Mouse (Mus musculus) embryonic facial prominence, embryonic 11.5 days (tissue): ENCODE data around the gene Il17rb. TPM values are rescaled to one million over a fixed set of nuclear protein-coding genes. Genes with fewer than 3 reads are reported as not detected.
A peak's percentile ranks its signal among the peaks of the same experiment; 100 is the strongest.

Experiments
- ATAC-seq: fragments of 200-750 bp; cut with Nextera tagmentation; replicated peaks from 2 replicates; pipeline ENCODE4 v1.8.0; 2017; ENCODE audit warnings: low read depth; ENCODE audit not compliant: insufficient number of reproducible peaks, low FRiP score, low TSS enrichment
- DNase-seq: peaks from one replicate; pipeline ENCODE4 v3.0.0-alpha.2; 2015; ENCODE audit warnings: low spot score
- H3K27ac ChIP-seq: fragments of 300-500 bp; sonication (generic); replicated peaks from 2 replicates; pipeline ENCODE4 v1.5.1; 2014; ENCODE audit warnings: mild to moderate bottlenecking, low read depth, low read length, control low read depth
- H3K27me3 ChIP-seq: fragments of 300-500 bp; sonication (generic); 2 replicates; pipeline ENCODE4 v1.6.1; 2014; ENCODE audit warnings: mild to moderate bottlenecking, low read length, moderate library complexity, mixed read lengths; ENCODE audit not compliant: control insufficient read depth, insufficient read depth
- H3K36me3 ChIP-seq: fragments of 300-500 bp; sonication (generic); replicated peaks from 2 replicates; pipeline ENCODE4 v1.6.1; 2014; ENCODE audit warnings: low read depth, mild to moderate bottlenecking, low read length, moderate library complexity, mixed read lengths; ENCODE audit not compliant: control insufficient read depth, insufficient read depth
- H3K4me1 ChIP-seq: fragments of 300-500 bp; sonication (generic); 2 replicates; pipeline ENCODE4 v1.6.1; 2014; ENCODE audit warnings: low read length, mixed read lengths; ENCODE audit not compliant: control insufficient read depth, insufficient read depth
- H3K4me2 ChIP-seq: fragments of 300-500 bp; sonication (generic); 2 replicates; pipeline ENCODE4 v1.6.1; 2014; ENCODE audit warnings: low read depth, mild to moderate bottlenecking, control low read depth, low read length, moderate library complexity
- H3K4me3 ChIP-seq: fragments of 300-500 bp; sonication (generic); 2 replicates; pipeline ENCODE4 v1.5.1; 2014; ENCODE audit warnings: low read depth, low read length, control low read depth
- H3K9ac ChIP-seq: fragments of 300-500 bp; sonication (generic); replicated peaks from 2 replicates; pipeline ENCODE4 v1.6.1; 2014; ENCODE audit warnings: mild to moderate bottlenecking, control low read depth, low read length
- H3K9me3 ChIP-seq: fragments of 300-500 bp; sonication (generic); replicated peaks from 2 replicates; pipeline ENCODE4 v1.6.1; 2016; ENCODE audit warnings: mild to moderate bottlenecking, low read length, inconsistent platforms, mixed read lengths; ENCODE audit not compliant: control insufficient read depth
- WGBS: fragments of 180-500 bp; shearing (Covaris S2); extraction: QIAGEN DNeasy Blood & Tissue Kit; methylation state at CpG from one replicate; pipeline ENCODE4 v1.1.7; 2014; 5-methylcytosine and 5-hydroxymethylcytosine counted together
- microRNA-seq: library from miRNA; unstranded; fragments of <30 nt; microRNA quantifications from one replicate; pipeline ENCODE4, GENCODE M21; 2016; ENCODE audit warnings: borderline number of aligned reads
- polyA plus RNA-seq: library from polyadenylated mRNA; unstranded; fragments of >200 nt; fragmentation: Nextera tagmentation; extraction: Ambion mirVana; gene quantifications from 2 replicates; pipeline ENCODE4 v1.2.1, GENCODE M21; 2014

Gene Il17rb
- polyA plus RNA-seq, 1 experiment from 2014 or later, result 1.1 TPM

DNA sequence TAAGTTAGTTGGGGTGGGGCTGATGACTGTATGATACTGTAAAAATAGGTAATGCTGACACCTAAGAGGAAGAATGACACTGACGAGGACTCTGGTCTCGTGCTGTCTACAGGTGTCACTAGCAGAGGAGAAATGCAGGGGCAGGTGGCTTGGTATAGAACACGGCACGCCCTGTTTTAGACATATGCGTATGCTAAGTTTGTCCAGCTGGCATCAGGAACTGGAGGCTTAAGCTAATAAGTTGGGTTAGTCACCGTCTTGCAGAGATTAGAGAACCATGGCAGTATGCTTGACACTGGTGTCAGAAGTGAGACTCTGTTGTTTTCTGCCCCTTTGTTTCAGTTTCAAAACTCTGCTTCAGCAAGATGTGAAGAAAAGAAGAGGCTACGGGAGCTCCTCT lies 37.2 kb downstream of the Il17rb start:
- Histone ChIP-seq H3K27ac (no peak overlapping the region), H3K27me3 (no peaks in the 10 kb centered on the region), H3K36me3 (peaks cover 2% of the 10 kb centered on the region; the same call in 1 of the 2 replicates), H3K4me2 (no peak overlapping the region), H3K4me1 (peaks cover 2% of the 10 kb centered on the region; the same call in 1 of the 2 replicates), H3K9me3 (no peaks in the 10 kb centered on the region), H3K4me3 (no peak overlapping the region), H3K9ac (no peak overlapping the region)
- DNase-seq (no peak), ATAC-seq (no peak)
- 94% methylated on average over 7 of the region's 7 CpGs for WGBS

DNA sequence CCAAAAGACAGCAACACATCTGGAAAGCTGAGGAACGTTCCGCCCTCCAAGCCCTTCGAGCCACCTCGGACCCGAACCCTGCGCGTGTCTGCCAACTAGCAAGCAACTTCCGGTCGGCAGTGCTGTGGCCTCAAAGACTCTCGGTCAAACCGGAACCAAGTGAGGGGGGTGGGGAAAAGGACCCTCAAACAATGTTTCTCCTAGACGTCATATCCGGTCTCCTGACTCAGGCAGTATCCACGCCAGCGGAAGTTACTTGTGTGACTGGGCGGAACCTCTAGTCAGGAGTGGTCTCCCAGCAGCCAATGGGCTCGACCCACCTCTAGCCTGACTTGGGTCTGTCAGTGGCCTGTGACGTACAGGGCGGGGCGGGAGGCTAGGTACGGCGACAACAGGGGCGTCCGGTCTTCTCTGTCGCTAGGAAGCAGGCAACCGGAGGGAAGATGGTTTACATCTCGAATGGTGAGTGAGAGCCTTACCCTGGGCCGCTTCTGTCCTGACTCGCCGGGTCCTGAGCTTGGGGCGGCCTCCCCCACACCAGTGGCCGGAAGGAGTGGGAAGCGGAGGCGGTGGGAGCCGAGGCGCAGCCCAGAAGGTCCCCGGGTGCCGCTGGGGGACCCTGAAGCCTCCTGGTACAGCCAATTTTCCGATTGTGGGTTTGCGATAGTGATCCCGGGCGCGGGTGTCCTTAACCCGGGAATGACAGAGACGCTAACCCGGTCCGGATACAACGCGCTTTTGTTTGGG lies 40.4 kb downstream of the Il17rb start, which contains the start of gene Selenok:
Selenok (plus strand) TSS at position 234 of the 747 bp plus-strand sequence.
- peak; percentile 100 for ATAC-seq

DNA sequence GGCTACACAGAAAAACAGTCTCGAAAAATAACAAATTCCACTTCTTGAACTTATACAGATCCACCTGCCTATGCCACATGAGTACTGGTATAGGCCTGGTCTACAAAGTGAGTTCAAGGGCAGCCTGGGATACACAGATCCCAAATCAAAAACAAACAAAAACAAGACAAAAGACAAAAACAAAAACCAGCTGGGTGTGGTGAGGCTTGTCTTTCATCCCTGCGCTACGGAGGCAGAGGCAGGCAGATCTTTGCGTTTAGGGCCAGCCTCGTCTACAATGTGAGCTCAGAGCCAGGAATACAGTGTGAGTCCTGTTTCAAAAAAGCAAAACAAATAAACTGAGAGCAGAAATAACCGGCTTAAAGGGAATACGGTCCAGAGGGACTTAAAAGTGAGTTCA lies 41.1 kb downstream of the Il17rb start:
- Histone ChIP-seq H3K27me3 (no peaks in the 10 kb centered on the region), H3K9me3 (no peaks in the 10 kb centered on the region), H3K9ac (peak overlapping the region; percentile 53), H3K27ac (peak overlapping the region; percentile 35; the same call in 1 of the 2 replicates), H3K4me1 (peaks cover 2% of the 10 kb centered on the region; the same call in 1 of the 2 replicates), H3K4me3 (peak overlapping the region; percentile 90), H3K4me2 (peak overlapping the region; percentile 56), H3K36me3 (no peaks in the 10 kb centered on the region)
- DNase-seq, result no peak
- WGBS, result 58% methylated on average over 7 of the region's 7 CpGs
- ATAC-seq, result no peak; the same call in 1 of the 2 replicates

More for the DNA sequence above, 40.4 kb downstream of the Il17rb start, which contains the start of gene Selenok:
- Histone ChIP-seq H3K36me3 (no peaks in the 10 kb centered on the region), H3K4me3 (peak within 1 kb of the TSS; percentile 90), H3K9me3 (no peaks in the 10 kb centered on the region), H3K4me2 (peak within 1 kb of the TSS; percentile 56), H3K27ac (peak within 1 kb of the TSS; percentile 66), H3K4me1 (peaks cover 2% of the 10 kb centered on the region; the same call in 1 of the 2 replicates), H3K27me3 (no peaks in the 10 kb centered on the region), H3K9ac (peak within 1 kb of the TSS; percentile 83)
- DNase-seq, result peak; percentile 100
- under 1% methylated on average over 49 of the region's 49 CpGs for WGBS

DNA sequence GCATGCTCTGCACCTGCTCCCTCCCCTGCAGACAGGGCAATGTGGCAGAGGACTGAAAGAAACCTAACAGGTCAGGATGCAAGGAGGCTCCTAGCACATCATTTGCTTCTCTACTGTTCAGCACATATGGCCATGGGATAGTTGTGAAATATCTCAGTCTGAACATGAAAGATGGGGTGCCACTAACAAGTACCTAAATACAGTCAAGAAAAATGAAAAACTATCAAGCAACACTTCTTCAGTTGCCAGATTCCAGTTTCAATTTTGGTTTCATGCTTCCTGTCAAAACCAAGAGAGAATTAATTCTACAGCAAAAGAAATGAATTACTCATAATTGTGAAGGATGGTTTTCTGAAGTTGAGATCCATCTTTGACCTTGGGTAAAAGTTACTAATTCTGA lies 51.3 kb downstream of the Il17rb start:
- Histone ChIP-seq H3K9ac (no peak overlapping the region), H3K4me1 (no peaks in the 10 kb centered on the region), H3K36me3 (no peaks in the 10 kb centered on the region), H3K4me3 (no peak overlapping the region), H3K4me2 (no peak overlapping the region), H3K27ac (no peak overlapping the region), H3K27me3 (no peaks in the 10 kb centered on the region), H3K9me3 (no peaks in the 10 kb centered on the region)
- ATAC-seq, result no peak
- no peak for DNase-seq

DNA sequence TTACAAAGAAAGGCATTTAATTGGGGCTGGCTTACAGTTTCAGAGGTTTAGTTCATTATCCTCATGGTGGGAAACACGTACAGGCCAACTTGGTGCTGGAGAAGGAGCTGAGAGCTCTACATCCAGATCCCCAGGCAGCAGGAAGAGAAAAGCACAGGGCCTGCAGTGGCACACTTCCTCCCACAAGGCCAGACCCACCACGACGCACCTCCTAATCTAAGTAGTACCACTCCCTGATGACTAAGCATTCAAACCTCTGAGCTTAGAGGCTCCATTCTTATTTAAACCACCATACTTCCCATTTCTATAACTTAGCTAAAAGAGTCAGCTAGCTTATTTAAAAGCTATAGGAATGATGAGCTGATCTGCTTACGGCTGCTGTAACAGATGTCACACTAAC lies 57.9 kb downstream of the Il17rb start:
- H3K9ac ChIP-seq, result no peak overlapping the region
- no peaks in the 10 kb centered on the region for H3K36me3 ChIP-seq
- no peaks in the 10 kb centered on the region for H3K27me3 ChIP-seq
- no peak overlapping the region for H3K4me3 ChIP-seq
- H3K4me2 ChIP-seq, result no peak overlapping the region
- DNase-seq, result no peak
- no peaks in the 10 kb centered on the region for H3K4me1 ChIP-seq
- 81% methylated on average over 4 of the region's 4 CpGs for WGBS
- ATAC-seq, result no peak
- H3K9me3 ChIP-seq, result no peaks in the 10 kb centered on the region
- H3K27ac ChIP-seq, result no peak overlapping the region

DNA sequence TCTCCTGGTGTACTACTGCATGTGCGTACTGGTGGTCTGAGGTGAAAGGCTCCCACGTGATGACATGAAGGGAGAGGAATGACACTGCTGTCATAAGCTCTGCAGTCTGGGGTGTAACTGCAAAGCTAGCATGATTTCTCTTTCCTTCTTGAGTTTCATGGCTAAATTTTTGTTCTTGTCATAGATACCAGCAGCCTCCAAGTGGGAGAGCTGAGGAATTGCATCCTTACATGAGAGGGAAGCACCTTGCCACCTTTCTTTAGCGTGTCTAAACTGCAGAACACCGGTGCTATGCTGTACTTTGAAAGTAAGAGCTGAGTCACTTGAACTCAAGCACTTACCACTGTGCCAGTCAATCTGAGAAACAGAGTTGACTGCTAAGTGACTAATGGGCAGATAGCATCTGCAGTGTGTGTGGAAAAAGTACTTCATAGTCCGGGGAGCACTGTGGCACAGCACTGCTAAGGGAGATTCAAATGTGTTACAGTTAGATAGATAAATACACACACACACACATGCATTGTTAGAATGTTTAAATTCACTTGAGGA lies 61.9 kb downstream of the Il17rb start:
- no peak for ATAC-seq
- Histone ChIP-seq H3K36me3 (no peaks in the 10 kb centered on the region), H3K4me1 (no peaks in the 10 kb centered on the region), H3K9ac (no peak overlapping the region), H3K27me3 (no peaks in the 10 kb centered on the region), H3K4me2 (no peak overlapping the region), H3K9me3 (no peaks in the 10 kb centered on the region), H3K27ac (no peak overlapping the region), H3K4me3 (no peak overlapping the region)
- WGBS, result 77% methylated on average over 5 of the region's 5 CpGs
- no peak for DNase-seq

Small RNA genes within 50 kb of the gene (microRNA-seq; reads per million reads assigned to microRNA genes)
- not detected for gene Mir6947

Other genes starting within 250 kb of the Il17rb start
- gene Selenok, start 40.6 kb downstream of the Il17rb start, polyA plus RNA-seq, result 231 and 242 TPM in 2 replicates
- 68.4 TPM in 2 replicates for gene Actr8, start 30.6 kb downstream of the Il17rb start, polyA plus RNA-seq
- gene Chdh, start 127 bp upstream of the Il17rb start, polyA plus RNA-seq, result not detected in 2 replicates